Mouse (Mus musculus) embryonic fibroblast, embryonic 13.5 days (primary cell): Measurements from ENCODE around the gene Zyg11a.

Experiments used
- CTCF ChIP-seq: IDR thresholded peaks from 2 replicates; pipeline ENCODE4 v1.5.1; 2011; ENCODE audit warnings: mild to moderate bottlenecking, control low read depth, low read length, moderate library complexity, borderline replicate concordance; ENCODE audit not compliant: insufficient read depth
- POLR2A ChIP-seq: IDR thresholded peaks from 2 replicates; pipeline ENCODE4 v1.6.1; 2011; ENCODE audit warnings: low read depth, mild to moderate bottlenecking, control low read depth, low read length, moderate library complexity

DNA sequence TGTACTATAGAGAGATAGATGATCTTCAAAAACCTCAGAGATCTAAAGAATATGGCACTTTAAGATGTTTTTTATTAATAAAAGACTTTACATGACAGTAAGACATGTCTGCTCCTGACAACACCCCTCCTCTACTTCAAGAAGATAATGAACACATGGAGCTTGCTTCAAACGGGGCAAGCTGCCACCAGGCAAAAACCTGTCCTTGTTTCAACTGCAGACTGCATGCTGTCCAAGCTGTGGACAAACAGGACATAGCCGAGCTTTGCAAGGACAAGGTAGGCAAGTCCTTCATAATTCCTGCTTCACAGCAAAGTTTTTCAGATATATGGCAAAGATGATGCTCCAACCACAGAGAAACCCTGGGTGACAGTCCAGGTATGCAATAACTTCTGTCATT, 18.6 kb downstream of the Zyg11a start:
- no peak for TF ChIP-seq CTCF
- no peak for TF ChIP-seq POLR2A
